In genomic region chr10:95825651-95826050, GRCm38 (mm10) we compare ENCODE assay signal across 18 mouse cellular contexts. TPM values are rescaled to one million over a fixed set of nuclear protein-coding genes. Genes with fewer than 3 reads are reported as not detected.
"Had no signal": no experiment of that assay in that cellular context is flagged by ENCODE, and none has a peak within 500 bp of the region (broad histone marks: within the 10 kb centered on the region; RNA-seq: fewer than 3 reads in every experiment).

No protein-coding gene starts in this region.

- H3K27me3 ChIP-seq: limb, embryonic 13.5 days; neural tube, embryonic 13.5 days had no signal

- DNase-seq: kidney, adult 18-20 months; kidney, postnatal 25 days; left cerebral cortex, postnatal 4 days; lung, adult 18-20 months; midbrain, embryonic 14.5 days; right cerebral cortex, postnatal 25 days; thymus, postnatal 36 days had no signal

- H3K9ac ChIP-seq: limb, embryonic 13.5 days; liver, embryonic 14.5 days; neural tube, embryonic 13.5 days had no signal

- H3K36me3 ChIP-seq: limb, embryonic 13.5 days; midbrain, embryonic 10.5 days; neural tube, embryonic 13.5 days had no signal

- H3K4me1 ChIP-seq: neural tube, embryonic 13.5 days had no signal

- H3K27ac ChIP-seq: layer of hippocampus, adult 2 months; limb, embryonic 13.5 days; liver, embryonic 14.5 days; midbrain, embryonic 10.5 days; neural tube, embryonic 13.5 days had no signal

- H3K4me2 ChIP-seq: limb, embryonic 13.5 days; neural tube, embryonic 13.5 days had no signal

- H3K9me3 ChIP-seq: limb, embryonic 13.5 days; midbrain, embryonic 10.5 days; neural tube, embryonic 13.5 days had no signal

- H3K4me3 ChIP-seq: layer of hippocampus, adult 2 months; limb, embryonic 13.5 days; midbrain, embryonic 10.5 days; myocyte; neural tube, embryonic 13.5 days had no signal

RNA-seq across cellular contexts. Expression of gene Gm33543, which starts 17.1 kb away (rescaled TPM):
- total RNA-seq: layer of hippocampus, adult 2 months; layer of hippocampus, postnatal 10 days; left cerebral cortex, postnatal 4 days had no signal
- polyA plus RNA-seq: limb, embryonic 13.5 days; liver, embryonic 14.5 days; lung, embryonic 16.5 days; midbrain, embryonic 10.5 days; midbrain, embryonic 14.5 days; myocyte; neural tube, embryonic 13.5 days; small intestine, adult 2 months; stomach, embryonic 16.5 days; thymus, postnatal 0 days had no signal
